Mouse (Mus musculus) limb, embryonic 15.5 days (tissue): ENCODE measurements around the gene Ctbp1. TPM values are rescaled to one million over a fixed set of nuclear protein-coding genes. Genes with fewer than 3 reads are reported as not detected.

Experiments used
- ATAC-seq: fragments of 200-750 bp; cut with Nextera tagmentation; 2 replicates; pipeline ENCODE4 v1.8.0; 2017; ENCODE audit warnings: low read depth, moderate TSS enrichment; ENCODE audit not compliant: insufficient number of reproducible peaks, low FRiP score, low TSS enrichment
- H3K27ac ChIP-seq: fragments of 300-500 bp; sonication (generic); 2 replicates; pipeline ENCODE4 v1.5.1; 2015; ENCODE audit warnings: moderate library complexity, mild to moderate bottlenecking, inconsistent platforms
- H3K27me3 ChIP-seq: fragments of 300-500 bp; sonication (generic); 2 replicates; pipeline ENCODE4 v1.6.1; 2015; ENCODE audit warnings: inconsistent platforms
- H3K36me3 ChIP-seq: fragments of 300-500 bp; sonication (generic); 2 replicates; pipeline ENCODE4 v1.6.1; 2015; ENCODE audit warnings: inconsistent platforms
- H3K4me1 ChIP-seq: fragments of 300-500 bp; sonication (generic); 2 replicates; pipeline ENCODE4 v1.6.1; 2015; ENCODE audit warnings: inconsistent platforms
- H3K4me2 ChIP-seq: fragments of 300-500 bp; sonication (generic); 2 replicates; pipeline ENCODE4 v1.6.1; 2015; ENCODE audit warnings: mild to moderate bottlenecking, inconsistent platforms
- H3K4me3 ChIP-seq: fragments of 300-500 bp; sonication (generic); 2 replicates; pipeline ENCODE4 v1.5.1; 2015; ENCODE audit warnings: mild to moderate bottlenecking, inconsistent platforms
- H3K9ac ChIP-seq: fragments of 300-500 bp; sonication (generic); 2 replicates; pipeline ENCODE4 v1.6.1; 2015; ENCODE audit warnings: inconsistent platforms
- H3K9me3 ChIP-seq: fragments of 300-500 bp; sonication (generic); 2 replicates; pipeline ENCODE4 v1.6.1; 2016; ENCODE audit warnings: inconsistent platforms
- WGBS: fragments of 180-500 bp; shearing (Covaris S2); methylation state at CpG from one replicate; pipeline ENCODE4 v1.1.7; 2015; 5-methylcytosine and 5-hydroxymethylcytosine counted together
- polyA plus RNA-seq: library from polyadenylated mRNA; unstranded; fragments of >200 nt; fragmentation: Nextera tagmentation; extraction: Ambion mirVana; gene quantifications from 2 replicates; pipeline ENCODE4 v1.2.1, GENCODE M21; 2015

The Ctbp1 gene
- polyA plus RNA-seq, 1 experiment from 2014 or later = 316 TPM

DNA sequence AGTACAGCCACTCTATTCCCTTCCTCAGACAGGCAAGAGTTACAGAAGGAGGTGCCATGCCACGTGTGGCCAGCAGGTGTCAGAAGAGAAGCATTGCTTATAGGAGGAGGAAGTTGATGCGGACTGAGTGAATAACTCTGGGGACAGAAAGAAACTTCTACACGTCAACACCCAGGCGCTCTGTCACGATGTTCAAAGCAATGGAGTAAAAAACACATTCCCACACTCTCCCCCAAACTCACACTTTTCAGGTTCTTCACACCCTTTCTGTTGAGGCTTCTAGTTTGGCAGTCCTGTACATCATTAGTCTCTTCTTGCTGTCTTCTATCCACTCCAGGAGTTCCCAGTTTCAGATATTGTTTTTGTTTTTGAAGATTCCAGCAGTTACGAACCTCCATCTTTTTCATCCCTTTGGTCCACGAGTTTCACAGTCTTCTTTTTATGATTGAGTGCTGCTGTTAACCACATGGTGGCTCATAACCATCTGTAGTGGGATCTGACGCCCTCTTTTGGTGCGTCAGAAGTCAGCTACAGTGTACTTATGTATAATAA, 71.0 kb downstream of the Ctbp1 start:
- 0 out of 2 replicates have a peak, but pooled peaks have one; percentile 67 for ATAC-seq
- Histone ChIP-seq H3K4me3 (peak overlapping the region; percentile 12; the same call in 1 of the 2 replicates), H3K27me3 (no peaks in the 10 kb centered on the region), H3K9me3 (no peaks in the 10 kb centered on the region), H3K36me3 (no peaks in the 10 kb centered on the region), H3K9ac (no peak overlapping the region), H3K4me2 (peak overlapping the region; percentile 37), H3K27ac (no peak overlapping the region), H3K4me1 (no peaks in the 10 kb centered on the region)
- 11% methylated on average over 9 of the region's 9 CpGs for WGBS

DNA sequence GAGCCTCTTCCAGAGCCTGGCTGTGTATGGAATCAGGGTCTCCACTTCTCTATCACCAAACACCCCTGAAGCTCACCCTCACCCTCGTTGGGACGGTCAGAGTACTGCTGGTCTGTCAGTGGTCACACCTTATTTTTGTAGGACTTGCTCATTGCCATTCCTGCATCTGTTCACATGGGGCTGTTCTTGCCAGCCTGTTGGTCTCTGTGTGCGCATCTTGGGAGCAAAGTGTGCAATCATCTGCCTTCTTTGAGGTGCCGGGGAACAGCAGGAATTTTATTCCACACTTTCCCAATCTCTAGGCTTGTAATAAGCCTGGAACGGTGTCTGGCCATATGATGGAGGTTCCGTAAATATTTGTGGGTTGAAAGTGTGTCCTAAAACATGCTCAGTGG, 71.6 kb downstream of the Ctbp1 start:
- 71% methylated on average over 6 of the region's 6 CpGs for WGBS
- no peaks in the 10 kb centered on the region for H3K4me1 ChIP-seq
- no peak overlapping the region for H3K4me3 ChIP-seq
- H3K36me3 ChIP-seq = no peaks in the 10 kb centered on the region
- H3K27me3 ChIP-seq = no peaks in the 10 kb centered on the region
- no peak overlapping the region for H3K27ac ChIP-seq
- H3K9ac ChIP-seq = no peak overlapping the region
- H3K4me2 ChIP-seq = no peak overlapping the region
- no peak for ATAC-seq
- no peaks in the 10 kb centered on the region for H3K9me3 ChIP-seq

- H3K27ac ChIP-seq = no peak overlapping the region
- H3K27me3 ChIP-seq = no peaks in the 10 kb centered on the region
- H3K4me2 ChIP-seq = no peak overlapping the region
- no peak overlapping the region for H3K9ac ChIP-seq
- no peaks in the 10 kb centered on the region for H3K9me3 ChIP-seq
- no peaks in the 10 kb centered on the region for H3K4me1 ChIP-seq
- ATAC-seq = no peak
- H3K4me3 ChIP-seq = no peak overlapping the region
- WGBS = 83% methylated on average over 13 of the region's 13 CpGs
- no peaks in the 10 kb centered on the region for H3K36me3 ChIP-seq
Measured at GRCm38 (mm10) chr5:33202516-33203170, 72.2 kb downstream of the Ctbp1 start.

DNA sequence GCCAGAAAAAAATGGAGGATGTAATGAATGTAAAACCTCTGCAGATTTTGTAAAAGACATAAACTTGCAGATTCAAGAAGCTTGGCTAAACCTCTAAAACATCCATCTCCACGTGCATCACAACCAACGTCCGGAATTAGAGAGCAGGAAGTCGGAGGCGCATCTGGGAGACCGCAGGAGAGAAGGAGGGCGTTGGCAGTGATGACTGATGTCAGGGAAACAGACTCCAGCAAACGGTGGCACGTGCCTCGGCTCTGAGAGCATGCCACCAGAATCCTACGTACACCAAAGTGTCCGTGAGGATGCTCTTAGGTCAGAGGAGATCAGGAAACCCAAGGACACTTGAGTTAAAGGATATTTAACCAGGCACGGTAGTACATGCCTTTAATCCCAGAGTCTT, 73.1 kb downstream of the Ctbp1 start:
- H3K9me3 ChIP-seq = no peaks in the 10 kb centered on the region
- no peaks in the 10 kb centered on the region for H3K27me3 ChIP-seq
- no peaks in the 10 kb centered on the region for H3K36me3 ChIP-seq
- H3K27ac ChIP-seq = no peak overlapping the region
- no peak overlapping the region for H3K9ac ChIP-seq
- no peaks in the 10 kb centered on the region for H3K4me1 ChIP-seq
- no peak overlapping the region for H3K4me3 ChIP-seq
- ATAC-seq = no peak
- H3K4me2 ChIP-seq = no peak overlapping the region
- WGBS = 53% methylated on average over 13 of the region's 13 CpGs

GRCm38 (mm10) chr5:33200071-33200470, 74.7 kb downstream of the Ctbp1 start:
- H3K9me3 ChIP-seq = no peaks in the 10 kb centered on the region
- no peaks in the 10 kb centered on the region for H3K36me3 ChIP-seq
- H3K4me3 ChIP-seq = no peak overlapping the region
- H3K9ac ChIP-seq = no peak overlapping the region
- H3K4me2 ChIP-seq = no peak overlapping the region
- no peaks in the 10 kb centered on the region for H3K4me1 ChIP-seq
- WGBS = 33% methylated on average over 1 of the region's 1 CpGs
- no peak for ATAC-seq
- H3K27ac ChIP-seq = no peak overlapping the region
- H3K27me3 ChIP-seq = no peaks in the 10 kb centered on the region

Other genes with a start within 250 kb of the Ctbp1 start
- gene Slc5a1, start 170.8 kb downstream of the Ctbp1 start, polyA plus RNA-seq = 3.4 TPM in 2 replicates
- gene Spon2, start 56.5 kb downstream of the Ctbp1 start, polyA plus RNA-seq = 37.3 and 43.8 TPM in 2 replicates
- 114 and 119 TPM in 2 replicates for gene Maea, start 60.5 kb upstream of the Ctbp1 start, polyA plus RNA-seq
- gene Uvssa, start 103.6 kb upstream of the Ctbp1 start, polyA plus RNA-seq = 10.3 and 10.6 TPM in 2 replicates
- gene Nkx1-1, start 159.0 kb upstream of the Ctbp1 start, polyA plus RNA-seq = not detected in 2 replicates